Comparison of ENCODE assay signal across 13 mouse cellular contexts in the genomic region with DNA sequence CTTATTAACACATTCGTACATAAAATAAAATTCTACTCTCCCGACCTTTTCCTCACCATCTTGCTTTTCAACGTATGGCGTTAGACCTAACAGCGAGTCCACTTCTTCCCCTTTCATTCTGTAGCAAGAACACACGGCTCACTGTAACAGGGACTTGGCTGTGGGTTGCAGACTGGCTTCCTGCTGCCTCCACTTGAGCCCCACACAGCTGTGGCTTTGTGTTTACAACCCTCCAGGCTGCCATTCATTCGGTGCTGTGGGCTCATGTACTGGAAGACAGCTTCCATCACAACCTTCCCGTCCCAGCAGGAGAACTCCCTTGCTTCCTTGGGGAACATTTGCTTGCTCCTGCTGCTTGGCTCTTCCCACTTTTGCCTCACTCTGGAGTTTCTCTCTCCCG.
A peak's percentile ranks its signal among the peaks of the same experiment; 100 is the strongest.
DNase-seq lines count a peak whose midpoint lies in the region; ATAC-seq and TF ChIP-seq lines count a peak whose summit lies in the region.
"Had no signal": no experiment of that assay in that cellular context is flagged by ENCODE, and none has a peak within 500 bp of the region (broad histone marks: within the 10 kb centered on the region; RNA-seq: fewer than 3 reads in every experiment).

No protein-coding gene starts in this region.

- TF ChIP-seq CTCF in thymus, adult 2 months (IDR thresholded peaks at IDR 0.05; ENCODE audit: borderline replicate concordance, control insufficient read depth, extremely low read depth, insufficient read depth, low read length, poor library complexity): no peak

- DNase-seq in adrenal gland, postnatal 10 days: peak; percentile 13
- no peak for DNase-seq in adrenal gland, postnatal 36 days
- DNase-seq in kidney, postnatal 14 days: peak; percentile 2
- DNase-seq in kidney, adult 8-10 months: no peak
- DNase-seq in thymus, adult 2 months: peak; percentile 28
- no peak for DNase-seq in heart, postnatal 14 days
- DNase-seq in liver: no peak
- DNase-seq: adrenal gland, adult 8-10 months had no signal

- 0 out of 2 replicates have a peak, but pooled peaks cover 2% of the 10 kb centered on the region for H3K4me1 ChIP-seq in thymus, adult 2 months (replicated peaks; ENCODE audit: control insufficient read depth, insufficient read depth, low read length)
- H3K4me1 ChIP-seq: limb, embryonic 12.5 days had no signal

- H3K36me3 ChIP-seq in thymus, adult 2 months (ENCODE audit: control insufficient read depth, insufficient read depth, low read length): no peaks in the 10 kb centered on the region
- H3K36me3 ChIP-seq: limb, embryonic 12.5 days had no signal

- TF ChIP-seq POLR2A in thymus, adult 2 months (IDR thresholded peaks at IDR 0.05; ENCODE audit: control insufficient read depth, extremely low read depth, insufficient read depth, low read length, poor library complexity): no peak

- no peak overlapping the region for H3K4me3 ChIP-seq in thymus, adult 2 months (ENCODE audit: control insufficient read depth, insufficient read depth, low read length)
- H3K4me3 ChIP-seq: layer of hippocampus, adult 2 months; limb, embryonic 12.5 days had no signal

- intact Hi-C loops in heart, postnatal 14 days (cut with DNase I): no loop called here

- WGBS in thymus, adult 2 months: 11% methylated on average over 9 of the region's 9 CpGs

- no peak overlapping the region for H3K27ac ChIP-seq in thymus, adult 2 months (ENCODE audit: control insufficient read depth, insufficient read depth, low read length)
- H3K27ac ChIP-seq: layer of hippocampus, adult 2 months; limb, embryonic 12.5 days had no signal

- ATAC-seq in hematopoietic stem cell, adult 5-6 weeks (replicated peaks in 1 of 2; ENCODE audit: insufficient read depth in 1 of 2, low FRiP score in 2 of 2, low TSS enrichment in 1 of 2, low read depth in 1 of 2, poor library complexity in 2 of 2, severe bottlenecking in 2 of 2): peak; percentile 89 to 96
- ATAC-seq: intestine, embryonic 16.5 days; lung, postnatal 0 days had no signal

- H3K27me3 ChIP-seq in thymus, adult 2 months (ENCODE audit: control insufficient read depth, insufficient read depth, low read length): no peaks in the 10 kb centered on the region
- H3K27me3 ChIP-seq: limb, embryonic 12.5 days had no signal

Comparison
In these comparisons a context has a peak if more than half of its experiments do, and no peak if none do; other contexts are left out.
1. DNase-seq: peak in adrenal gland, postnatal 10 days (single experiment), kidney, postnatal 14 days (single experiment) and thymus, adult 2 months (single experiment); none in adrenal gland, postnatal 36 days (0 of 2), kidney, adult 8-10 months (0 of 2), heart, postnatal 14 days (0 of 2) and liver (single experiment).